Mouse (Mus musculus) bone marrow macrophage, adult 2 months (primary cell): ENCODE data around the gene Iqsec1.

Experiments
- CTCF ChIP-seq: IDR thresholded peaks from 2 replicates; pipeline ENCODE4 v1.5.1; 2012; ENCODE audit warnings: low read depth, mild to moderate bottlenecking, low read length, moderate library complexity
- POLR2A ChIP-seq: IDR thresholded peaks from 2 replicates; pipeline ENCODE4 v1.6.1; 2012; ENCODE audit warnings: mild to moderate bottlenecking, low read depth, low read length, borderline replicate concordance

GRCm38 (mm10) chr6:90799116-90799515, 189.4 kb downstream of the Iqsec1 start:
- TF ChIP-seq CTCF (no peak), POLR2A (no peak)
